Mouse (Mus musculus): ENCODE data around the gene C530008M17Rik.

DNA sequence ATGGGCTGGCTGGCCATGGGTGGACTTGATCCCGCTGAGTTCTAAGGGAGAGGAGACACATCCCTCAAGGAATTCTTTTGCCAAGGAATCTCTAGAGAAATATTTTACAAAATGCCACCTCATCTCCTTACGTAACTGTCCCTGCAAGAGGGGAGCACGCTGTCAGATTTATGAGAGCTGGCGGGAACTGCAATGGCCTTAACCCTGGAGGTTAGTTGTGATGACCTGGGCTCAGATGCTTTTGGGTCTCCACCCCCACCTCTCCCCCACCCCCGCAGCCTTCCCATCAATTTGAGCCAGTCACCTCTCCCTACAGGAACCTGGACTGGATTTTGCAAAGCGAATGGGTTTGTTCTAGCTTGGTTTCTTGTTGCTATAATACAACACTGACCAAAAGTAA is 190.8 kb downstream of the C530008M17Rik start:
- TF ChIP-seq POLR2A (IDR thresholded peaks at IDR 0.05; ENCODE audit: low read depth, low read length) (no peak), EP300 (IDR thresholded peaks at IDR 0.05; ENCODE audit: low read length) (no peak), CTCF (conservative IDR thresholded peaks at IDR 0.05 in 1 of 2, IDR thresholded peaks at IDR 0.05 in 1 of 2; ENCODE audit: low read depth in 2 of 2, low read length in 2 of 2) (no peak), JUND (conservative IDR thresholded peaks at IDR 0.05; ENCODE audit: low read depth, low read length) (no peak), CHD1 (IDR thresholded peaks at IDR 0.05; ENCODE audit: low read depth, low read length) (no peak), SIN3A (IDR thresholded peaks at IDR 0.05; ENCODE audit: low read length) (no peak), USF1 (IDR thresholded peaks at IDR 0.05; ENCODE audit: low read depth, low read length) (no peak), HCFC1 (IDR thresholded peaks at IDR 0.05; ENCODE audit: low read depth, low read length) (no peak), UBTF (IDR thresholded peaks at IDR 0.05; ENCODE audit: low read depth, low read length) (no peak), TCF12 (IDR thresholded peaks at IDR 0.05; ENCODE audit: low read depth, low read length) (no peak), PAX5 (IDR thresholded peaks at IDR 0.05; ENCODE audit: low read length) (no peak), RAD21 (IDR thresholded peaks at IDR 0.05; ENCODE audit: low read depth, low read length) (no peak), TBP (conservative IDR thresholded peaks at IDR 0.05; ENCODE audit: low read depth, low read length) (no peak)

Data from CH12.LX (cell line).